Mouse (Mus musculus) heart, postnatal 4 days (tissue): ENCODE results near the gene Sf3a2. TPM values are rescaled to one million over a fixed set of nuclear protein-coding genes. Genes with fewer than 3 reads are reported as not detected.
A peak's percentile ranks its signal among the peaks of the same experiment; 100 is the strongest.

ENCODE experiments used
- DNase-seq: peaks from one replicate; pipeline ENCODE4 v3.0.0; 2021
- total RNA-seq, 2 experiments: library from RNA; stranded (reverse); gene quantifications; 2 replicates each; pipeline ENCODE4 v1.2.3; 2021

Gene Sf3a2
- 10 to 100 TPM; 46.0 to 51.7 TPM for total RNA-seq

DNA sequence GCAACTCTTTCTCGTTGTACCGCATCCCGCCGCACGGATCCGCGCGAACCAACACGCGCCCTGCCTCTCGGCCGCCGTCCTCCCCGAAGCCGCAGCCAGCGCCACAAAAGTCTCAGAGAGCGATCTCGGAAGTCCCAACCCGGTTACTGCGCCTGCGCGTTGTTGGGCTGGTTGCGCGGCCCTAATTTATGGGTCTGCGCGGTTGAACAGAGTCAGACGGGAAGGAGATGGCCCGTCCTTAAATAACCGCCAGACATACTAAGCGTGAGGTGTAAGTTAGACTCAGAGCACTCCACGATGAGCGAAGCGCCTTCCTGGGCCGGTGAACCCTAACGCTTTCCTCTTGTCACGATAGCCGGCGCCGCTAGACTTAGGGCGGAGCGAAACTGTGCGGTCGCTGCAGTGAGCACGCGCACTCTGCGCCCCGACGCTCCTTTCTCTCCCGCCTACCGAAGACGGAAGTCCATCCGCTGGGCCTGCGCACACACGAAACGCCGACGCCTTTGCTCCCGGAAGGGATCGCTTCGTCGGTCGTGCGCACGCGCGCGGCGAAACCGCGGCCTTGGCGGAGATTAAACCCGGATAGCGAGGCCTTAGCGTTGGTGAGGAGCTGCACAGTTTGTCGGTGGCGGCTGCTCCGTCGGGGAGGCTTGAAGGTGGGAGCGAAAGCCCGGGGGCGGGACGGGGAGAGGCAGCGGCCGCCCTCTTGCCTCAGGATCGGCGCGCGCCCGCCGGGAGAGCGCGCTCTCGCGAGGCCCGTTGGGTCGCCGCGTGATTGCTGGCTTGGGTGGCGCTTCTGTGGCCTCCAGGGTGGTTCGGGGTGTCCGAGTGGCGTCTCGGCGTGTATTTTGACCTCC, at the start of gene Sf3a2, which contains the start of gene Plekhj1:
Sf3a2 (plus strand) TSS at position 49 of the 857 bp plus-strand sequence.
Plekhj1 (minus strand) TSS at position 477 of the 857 bp plus-strand sequence.
- DNase-seq: peak; percentile 96

DNA sequence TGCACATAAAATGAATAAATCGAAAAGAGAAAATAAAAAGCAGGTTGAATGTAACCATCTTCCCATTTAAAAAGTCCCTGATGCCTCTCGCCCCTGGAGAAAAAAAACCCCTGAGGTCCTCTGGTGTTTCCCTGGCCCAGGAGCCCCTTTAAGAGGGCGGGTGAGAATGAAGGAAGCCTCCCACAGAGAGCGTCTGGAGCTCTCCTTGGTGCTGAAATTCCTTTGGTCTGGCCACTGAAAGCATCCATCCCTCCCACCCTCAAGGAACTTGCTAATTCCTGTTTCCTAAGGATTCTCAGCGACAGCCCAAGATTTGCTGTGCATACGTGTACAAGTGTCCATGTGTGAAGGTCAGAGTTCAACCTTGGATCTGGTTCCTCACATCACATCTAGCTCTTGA, 49.4 kb upstream of the Sf3a2 start:
- DNase-seq: peak; percentile 83

DNA sequence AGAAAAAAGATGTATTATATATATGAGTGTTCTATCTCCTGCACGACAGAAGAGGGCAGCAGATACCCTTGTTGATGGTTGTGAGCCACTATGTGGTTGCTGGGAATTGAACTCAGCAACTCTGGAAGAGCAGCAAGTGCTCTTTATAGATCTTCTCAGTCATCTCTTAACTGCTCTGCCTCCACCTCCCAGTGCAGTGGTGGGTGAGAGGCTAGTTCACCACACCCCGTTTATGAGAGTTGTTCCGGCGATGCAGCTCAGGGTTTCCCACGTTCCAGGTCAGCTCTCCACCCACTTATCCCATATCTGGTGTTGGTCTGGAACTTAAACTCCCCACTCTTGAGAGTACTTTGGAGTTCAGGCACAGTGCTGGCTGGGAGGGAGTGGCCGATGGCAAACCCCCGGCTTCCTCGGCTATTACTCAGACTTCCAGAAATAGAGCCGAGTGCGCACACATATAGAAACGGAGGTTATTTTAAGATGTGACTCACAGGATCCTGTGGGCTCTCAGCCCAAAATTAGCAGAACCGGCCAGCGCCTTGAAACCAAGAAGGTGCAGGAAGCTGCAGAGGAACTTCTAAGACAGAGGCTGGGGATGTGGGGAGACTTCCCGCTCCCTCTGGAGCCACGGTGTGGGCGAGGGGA, 46.7 kb upstream of the Sf3a2 start:
- peak; percentile 86 for DNase-seq

DNA sequence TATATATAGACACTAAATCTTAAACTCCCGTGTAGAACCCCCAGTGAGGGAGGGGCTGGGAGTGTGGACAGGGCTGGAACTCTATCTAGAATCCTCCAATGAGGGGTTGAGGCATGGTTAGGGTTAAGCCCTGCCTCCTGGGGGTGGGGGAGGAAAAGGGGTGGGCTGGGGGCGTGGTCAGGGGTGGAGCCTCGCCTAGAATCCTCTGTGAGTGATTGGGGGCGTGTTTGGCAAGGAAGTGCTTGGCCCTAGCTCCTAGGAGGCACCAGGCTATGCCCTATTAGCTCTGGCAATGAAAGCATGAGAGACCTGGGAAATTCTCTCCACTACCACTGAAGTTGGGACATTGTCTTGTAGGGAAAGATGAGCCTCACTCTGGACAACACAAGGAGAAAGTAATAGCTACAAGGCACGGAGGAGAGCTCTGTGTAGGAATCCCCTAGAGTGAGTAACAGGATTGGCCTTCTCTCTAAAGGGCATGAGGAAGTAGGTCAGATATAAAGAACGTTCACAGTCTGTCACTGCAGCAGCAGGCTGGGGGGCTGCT, 45.8 kb upstream of the Sf3a2 start:
- peak; percentile 91 for DNase-seq

DNA sequence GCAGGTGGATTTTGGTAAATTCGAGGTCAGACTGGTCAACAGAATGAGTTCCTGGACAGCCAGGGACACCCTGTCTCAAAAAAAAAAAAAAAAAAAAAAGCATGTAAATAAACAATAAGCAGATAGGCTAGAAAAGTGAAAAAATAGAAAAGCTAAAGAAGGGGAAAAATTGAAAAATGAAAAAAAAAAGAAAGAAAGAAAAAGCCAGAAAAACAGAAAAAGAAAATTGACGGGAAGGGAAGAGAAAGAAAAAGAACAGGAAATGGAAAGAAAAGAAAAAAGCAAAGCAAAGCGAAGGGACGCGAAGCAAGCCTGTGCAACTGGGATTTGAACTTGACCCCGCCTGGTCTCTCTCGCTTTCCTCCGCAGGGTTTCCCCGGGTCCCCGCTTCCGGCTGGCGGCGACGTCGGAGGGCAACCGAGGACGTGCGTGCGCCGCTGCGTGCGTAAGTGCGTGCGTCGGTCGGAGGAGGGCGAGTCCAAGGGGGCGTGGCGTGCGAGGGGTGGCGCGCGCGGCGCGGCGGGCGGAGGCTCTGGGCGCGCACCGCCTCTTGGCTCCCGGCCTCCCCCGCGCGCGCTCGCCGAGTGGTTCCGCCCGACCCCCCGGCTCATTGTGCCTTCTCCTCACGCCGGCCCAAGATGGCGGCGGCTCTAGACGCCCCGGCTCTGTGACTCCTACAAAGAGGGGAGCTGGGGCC, 43.3 kb upstream of the Sf3a2 start, which contains the start of gene Dot1l:
Dot1l (plus strand) TSS at position 613 of the 697 bp plus-strand sequence.
- peak; percentile 99 for DNase-seq

DNA sequence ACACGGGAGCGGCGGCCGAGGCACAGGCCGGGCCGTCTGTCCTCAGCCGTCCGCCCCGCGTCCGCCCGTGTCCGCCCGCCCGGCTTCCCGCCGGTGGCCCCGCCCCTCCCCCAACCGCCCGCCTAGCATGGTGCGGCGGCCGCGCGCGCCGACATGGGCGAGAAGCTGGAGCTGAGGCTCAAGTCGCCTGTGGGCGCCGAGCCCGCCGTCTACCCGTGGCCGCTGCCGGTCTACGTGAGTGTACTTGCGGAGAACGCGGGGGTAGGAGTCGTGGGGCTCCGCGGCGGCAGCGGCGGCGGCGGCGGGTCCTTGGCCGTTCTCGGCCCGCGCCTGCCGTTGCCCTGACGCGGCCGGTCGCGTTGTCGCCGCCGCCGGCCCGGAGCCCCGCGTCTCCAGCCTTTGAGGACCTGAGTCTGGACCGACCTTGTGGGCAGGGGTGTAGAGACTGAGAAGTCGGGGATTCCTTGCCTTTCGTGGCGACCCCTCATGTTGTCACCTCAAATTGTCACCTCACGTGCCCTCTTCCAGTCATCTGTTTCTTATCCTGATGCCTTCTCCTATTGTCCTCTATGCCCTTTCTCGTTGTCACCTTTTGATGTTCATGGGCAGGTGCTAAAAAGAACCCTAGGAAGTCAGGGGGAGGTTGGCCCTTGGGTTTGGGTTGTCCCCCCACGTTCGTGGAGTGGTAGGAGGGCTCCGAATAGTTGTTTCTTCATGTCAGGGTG, 42.5 kb upstream of the Sf3a2 start:
- DNase-seq: no peak

DNA sequence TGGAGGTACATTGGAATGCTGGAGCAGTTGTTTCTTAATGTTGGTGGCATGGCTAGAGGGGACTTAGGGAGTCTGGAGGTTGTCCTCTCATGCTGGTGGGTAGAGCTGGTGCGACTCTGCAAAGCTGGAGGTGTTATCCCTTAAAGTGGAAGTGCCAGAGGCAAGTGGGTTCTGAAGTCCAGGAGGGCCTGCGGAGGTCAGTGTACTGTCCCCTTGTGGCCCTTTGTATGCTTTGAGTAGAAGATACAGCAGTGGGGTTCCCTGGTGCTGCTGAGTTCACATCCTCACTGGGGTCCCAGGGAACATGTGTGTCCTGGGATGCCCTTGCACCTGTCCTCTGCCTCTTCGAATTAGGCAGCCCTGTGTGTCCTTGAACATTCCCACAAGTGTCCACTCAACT, 41.9 kb upstream of the Sf3a2 start:
- no peak for DNase-seq

DNA sequence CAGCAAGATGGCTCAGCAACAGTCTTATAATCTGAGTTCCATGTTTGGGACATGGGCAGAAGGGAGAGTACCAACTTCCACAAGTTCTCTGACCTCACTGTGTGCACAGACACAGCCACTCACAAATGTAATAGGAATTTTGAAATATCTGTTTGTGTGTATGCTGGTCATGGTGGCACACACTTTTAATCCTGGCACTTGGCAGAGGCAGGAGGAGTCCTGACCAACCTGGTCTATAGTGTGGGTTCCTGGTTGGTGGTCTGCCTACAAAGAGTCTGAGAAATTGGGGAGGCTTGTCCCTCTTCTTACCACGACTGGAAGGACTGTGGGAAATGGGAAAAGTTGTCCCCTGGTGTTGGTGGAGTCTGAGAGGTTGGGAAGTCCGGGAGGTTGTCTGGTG, 41.5 kb upstream of the Sf3a2 start:
- DNase-seq: no peak

DNA sequence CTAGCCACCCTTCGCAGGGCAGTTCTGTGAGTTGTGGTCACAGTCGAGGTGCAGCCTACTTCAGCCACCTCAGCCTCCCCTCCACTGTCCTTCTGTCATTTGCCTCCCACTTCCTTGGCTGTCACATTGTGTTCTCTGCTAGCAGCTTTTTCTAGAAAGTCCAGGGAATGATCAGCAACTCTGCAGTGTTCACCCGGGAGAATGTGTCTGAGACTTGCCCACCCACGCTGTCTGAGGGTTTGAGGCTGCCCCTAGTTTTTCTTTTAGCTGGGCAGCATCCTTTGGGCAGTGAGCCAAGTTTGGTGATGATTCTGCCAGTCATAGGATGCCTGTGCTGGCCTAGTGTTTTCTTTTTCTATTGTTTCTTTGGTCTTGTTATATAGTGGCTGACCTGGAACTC, 41.0 kb upstream of the Sf3a2 start:
- no peak for DNase-seq

DNA sequence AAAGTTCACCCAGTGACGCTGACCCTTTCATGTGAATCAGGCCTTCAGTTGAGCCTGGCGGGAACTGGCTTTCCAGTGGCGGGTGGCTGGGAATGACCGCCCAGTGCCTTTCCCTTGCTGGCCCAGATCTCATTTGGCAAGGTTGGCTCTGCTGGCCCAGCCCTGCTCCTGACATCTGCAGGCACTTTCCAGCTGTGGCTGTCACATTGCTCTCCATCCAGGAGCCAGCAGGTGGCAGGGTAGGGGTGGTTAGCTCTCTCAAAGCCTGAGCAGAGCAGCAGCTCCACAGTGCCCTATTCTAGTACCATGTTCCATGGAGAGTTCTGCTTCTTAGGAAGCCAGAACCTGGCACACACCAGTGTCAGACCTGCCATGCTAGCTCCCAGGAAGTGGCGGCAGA, 40.3 kb upstream of the Sf3a2 start:
- DNase-seq: peak; percentile 89

DNA sequence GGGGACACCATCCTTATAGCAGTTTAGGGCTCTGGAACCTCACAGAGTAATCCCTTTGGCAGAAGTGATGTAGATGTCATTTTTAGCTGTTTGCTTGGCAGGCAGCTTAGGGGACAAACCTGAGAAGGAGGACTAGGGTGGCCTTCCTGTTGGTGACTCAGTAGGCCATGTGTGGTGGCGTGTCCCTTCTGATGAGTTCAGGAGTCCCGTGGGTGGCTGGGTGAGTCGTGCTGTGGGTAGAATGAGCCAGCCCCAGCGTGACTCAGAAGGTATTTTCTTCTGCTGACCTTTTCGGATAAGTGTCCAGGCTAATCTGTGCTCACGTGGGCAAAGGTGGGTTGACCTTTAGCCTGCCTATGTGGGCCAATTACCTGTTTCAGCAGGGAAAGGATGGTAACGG, 39.3 kb upstream of the Sf3a2 start:
- no peak for DNase-seq

DNA sequence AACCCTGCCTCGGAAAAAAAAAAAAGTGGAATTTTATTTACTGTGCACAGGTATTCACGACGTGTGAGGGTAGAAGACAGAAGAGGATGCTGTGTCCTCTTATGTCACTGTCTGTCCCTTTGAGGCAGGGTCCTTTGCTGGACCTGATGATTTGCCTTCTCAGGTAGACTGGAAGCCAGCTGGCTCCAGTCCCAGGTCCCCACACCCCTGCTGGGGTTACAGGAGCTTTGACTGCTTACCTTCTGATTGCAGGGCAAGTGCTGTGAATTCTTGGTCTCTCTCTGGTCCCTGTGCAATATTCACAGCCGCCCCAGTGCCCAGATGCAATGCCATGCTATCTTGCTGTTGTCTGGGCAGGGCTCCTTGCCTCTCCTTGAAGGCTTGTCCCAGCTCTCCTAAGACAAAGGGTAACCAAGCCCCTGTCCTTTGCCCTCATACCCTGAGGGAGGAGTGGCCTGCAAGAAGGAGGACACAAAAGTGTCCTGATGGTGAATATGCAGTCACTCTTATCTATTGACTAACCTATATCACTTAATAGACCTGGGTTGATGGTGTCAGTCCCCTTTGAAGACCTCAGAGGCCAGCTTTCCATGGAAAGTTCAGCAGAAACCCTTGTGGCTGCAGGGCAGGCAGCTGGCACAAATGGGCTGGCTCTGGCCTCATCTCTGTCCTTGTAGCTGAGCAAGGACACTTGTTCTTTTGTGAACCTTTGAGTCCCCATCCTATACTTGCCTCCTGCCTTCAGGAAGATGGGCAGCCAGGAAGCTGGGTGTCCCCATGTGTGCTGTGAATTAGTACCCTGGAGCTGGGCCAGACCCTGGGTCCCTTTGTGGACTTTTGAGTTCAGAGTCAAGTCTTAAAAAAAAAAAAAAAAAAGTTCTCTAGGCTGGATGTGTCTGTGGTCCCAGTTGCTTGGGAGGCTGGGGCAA, 37.1 kb upstream of the Sf3a2 start:
- DNase-seq: no peak

DNA sequence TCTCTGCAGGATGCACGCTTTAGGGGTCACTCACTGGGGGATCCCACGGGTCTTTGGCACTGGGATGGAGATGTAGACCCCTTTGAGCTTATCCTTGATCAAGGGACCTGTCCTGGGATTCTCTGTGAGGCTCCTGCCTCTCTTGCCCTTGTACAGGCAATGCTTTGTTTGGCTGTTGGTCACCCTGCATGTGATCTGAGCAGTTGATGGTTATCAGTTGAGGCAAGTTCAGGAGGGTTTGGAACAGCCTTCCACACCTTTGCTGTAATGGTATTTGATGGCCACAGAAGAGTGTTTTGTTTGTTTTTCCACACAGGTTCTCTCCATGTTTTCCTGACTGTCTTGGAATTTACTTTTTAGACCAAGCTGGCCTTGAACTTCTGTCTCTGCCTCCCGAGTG, 36.2 kb upstream of the Sf3a2 start:
- DNase-seq: no peak

DNA sequence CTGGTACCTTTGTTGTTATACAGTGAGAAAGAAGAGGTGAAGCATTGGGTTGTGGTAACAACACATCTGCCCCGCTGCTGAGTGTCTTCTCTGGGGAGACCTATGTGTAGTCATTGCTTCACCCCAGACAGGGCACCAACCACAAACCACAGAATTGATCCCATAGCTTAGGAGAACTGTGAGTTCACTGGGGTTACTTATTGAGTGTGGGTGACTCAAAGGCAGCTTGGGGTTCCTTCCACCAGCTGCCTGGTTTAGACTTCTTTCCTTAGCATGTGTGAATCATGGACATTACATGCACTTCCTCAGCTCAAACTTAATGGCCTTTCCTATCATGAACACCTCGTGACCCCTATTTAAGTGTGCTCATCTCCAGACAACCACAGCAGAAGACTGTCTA, 34.5 kb upstream of the Sf3a2 start:
- no peak for DNase-seq

DNA sequence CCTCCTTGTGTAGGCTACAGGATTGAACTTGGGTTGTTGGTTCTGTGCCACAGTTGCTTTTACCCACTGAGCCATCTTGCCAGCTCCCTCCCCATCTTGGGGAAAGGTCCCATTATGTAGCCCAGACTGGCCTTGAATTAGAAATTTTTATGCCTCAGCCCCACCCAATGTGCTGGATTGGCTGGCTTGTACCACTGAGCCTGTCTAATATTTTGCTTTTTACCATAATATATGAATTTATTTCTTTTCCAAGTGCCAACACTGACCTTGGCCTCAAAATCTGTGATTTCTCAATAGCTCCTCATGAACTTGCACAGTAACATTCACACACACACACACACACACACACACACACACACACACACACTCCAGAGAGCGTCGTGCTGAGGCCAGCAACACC, 32.3 kb upstream of the Sf3a2 start:
- DNase-seq: no peak

DNA sequence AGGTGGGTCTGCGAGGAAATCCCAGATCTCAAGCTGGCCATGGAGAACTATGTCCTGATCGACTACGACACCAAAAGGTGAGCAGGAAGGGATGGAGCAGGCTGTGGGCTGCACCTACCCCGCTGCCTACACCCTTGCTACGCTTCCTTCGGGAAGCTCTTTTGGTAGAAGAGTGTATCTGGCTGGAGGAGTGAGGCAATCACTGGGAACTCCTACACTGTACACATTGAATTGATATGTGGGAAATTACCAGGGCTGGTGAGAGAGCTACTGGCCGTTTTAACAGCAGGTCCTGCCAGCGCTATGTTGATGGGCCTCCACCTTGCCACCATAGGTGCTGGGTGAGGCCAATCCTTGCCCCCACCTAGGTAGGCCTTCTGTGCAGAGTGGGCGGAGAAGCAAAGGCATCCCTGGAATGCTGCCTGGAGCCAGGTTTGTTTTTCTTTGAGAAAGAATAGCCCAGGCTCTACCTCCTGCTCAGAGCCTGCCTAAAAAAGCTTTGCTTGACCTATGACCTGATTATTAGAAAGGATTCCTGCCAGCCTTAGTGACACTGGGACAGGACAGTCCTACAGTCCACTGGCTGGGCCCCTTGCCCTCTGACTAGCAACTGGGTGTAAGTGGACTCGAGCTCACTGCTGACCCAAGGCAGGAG, 31.7 kb upstream of the Sf3a2 start:
- DNase-seq: no peak

DNA sequence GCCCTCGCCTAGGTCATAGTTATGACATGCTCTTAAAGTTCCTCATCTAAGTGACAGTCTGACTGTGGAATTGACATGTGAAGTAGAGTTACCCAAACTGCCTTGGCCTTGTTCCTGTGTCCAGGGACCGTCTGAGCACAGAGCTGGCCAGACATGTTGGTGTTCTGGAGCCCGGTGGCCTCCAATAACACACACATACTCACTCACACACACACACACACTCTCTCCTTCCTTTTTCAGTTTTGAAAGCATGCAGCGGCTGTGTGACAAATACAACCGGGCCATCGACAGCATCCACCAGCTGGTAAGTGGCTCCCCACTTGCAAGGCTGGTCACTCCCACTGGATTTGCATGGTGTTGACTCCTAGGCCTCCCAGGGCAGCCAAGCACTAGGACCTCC, 29.6 kb upstream of the Sf3a2 start:
- no peak for DNase-seq

DNA sequence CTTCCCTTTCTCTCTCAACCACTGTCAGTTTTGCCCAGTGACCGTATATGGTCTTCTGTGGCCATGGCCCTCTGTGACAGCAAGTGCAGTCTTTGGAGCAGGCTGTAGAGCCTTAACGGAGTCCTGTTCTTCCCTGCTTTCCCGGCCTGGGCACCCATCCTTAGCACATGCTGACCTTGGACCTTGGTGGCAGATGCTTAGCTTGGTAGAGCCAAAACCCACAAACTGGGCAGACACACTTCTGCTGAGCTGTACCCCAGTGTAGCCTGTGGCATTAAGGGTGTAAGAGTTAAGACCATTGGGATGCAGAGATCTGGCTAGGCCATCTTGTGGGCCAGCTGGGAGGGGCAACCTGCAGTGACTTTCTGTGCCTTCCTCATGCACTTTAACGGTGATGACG, 24.2 kb upstream of the Sf3a2 start:
- no peak for DNase-seq

DNA sequence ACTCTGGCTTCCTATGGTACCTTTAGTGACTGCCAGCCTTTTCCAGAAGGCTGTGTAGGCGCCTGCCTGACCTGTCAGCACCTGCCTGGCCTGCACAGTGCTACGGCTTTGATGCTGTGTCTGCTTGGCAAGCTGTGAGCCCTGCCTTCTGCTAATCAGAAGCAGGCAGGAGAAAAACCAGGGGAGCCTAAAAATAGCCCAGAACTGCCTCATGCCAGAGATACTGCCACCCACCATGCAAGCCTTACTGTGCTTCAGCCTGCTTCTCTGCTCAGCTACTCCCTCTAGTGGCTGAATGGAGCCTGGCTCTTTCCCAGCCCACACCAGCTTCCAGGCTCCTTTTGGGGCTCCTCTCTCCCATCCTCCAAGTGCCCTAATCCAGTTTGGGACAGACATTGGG, 23.4 kb upstream of the Sf3a2 start:
- peak; percentile 92 for DNase-seq

DNA sequence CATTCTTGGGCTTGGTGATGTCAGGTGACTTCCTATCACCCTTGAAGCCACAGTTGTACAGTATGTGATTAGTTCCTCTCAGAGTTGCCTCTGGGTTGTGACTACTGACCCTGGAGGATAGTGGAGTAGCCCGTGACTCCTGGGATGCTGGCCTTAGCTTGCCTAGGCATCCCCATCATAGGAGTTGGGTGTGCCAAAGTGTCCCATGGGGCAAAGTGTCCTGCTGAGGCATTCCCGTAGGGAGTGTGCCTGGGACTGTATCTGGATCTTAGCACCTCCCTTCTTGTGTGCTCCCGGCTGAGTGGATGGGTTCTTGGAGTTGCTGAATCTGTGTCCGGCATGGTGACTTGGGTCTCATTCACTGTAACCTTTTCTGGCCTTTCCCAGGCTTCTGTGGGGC, 23.0 kb upstream of the Sf3a2 start:
- no peak for DNase-seq

DNA sequence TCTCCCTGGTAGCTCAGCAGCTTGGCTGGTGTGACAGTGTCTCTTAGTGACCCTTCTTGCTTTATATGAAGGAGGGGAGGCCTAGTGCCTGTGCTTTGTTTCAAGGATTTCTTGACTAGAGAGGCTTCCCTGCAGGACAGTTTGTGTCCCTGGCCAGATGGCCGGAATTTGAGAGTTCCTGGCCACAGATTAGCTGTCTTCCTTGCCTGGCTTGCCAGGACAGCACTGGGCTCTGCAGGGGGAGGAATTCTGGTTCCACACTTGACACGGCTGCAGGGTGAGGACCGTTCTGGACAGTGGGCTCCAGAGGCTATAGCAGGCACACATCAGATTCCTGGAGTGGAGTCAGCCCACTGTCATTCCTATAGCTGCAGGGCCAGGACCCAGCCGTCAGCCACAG, 22.3 kb upstream of the Sf3a2 start:
- no peak for DNase-seq
